Mouse (Mus musculus): Measurements from ENCODE around the gene Polr2a. TPM values are rescaled to one million over a fixed set of nuclear protein-coding genes. Genes with fewer than 3 reads are reported as not detected.
"Not testable (repeated sequence)": the region's sequence is repeated elsewhere in the genome, so short reads cannot be mapped to it uniquely, and the experiment has no call there.

Gene Polr2a
- total and polyA plus RNA-seq, 2 experiments from 2014 or later, result 6.6 to 13.4 TPM

GRCm38 (mm10) chr11:69754233-69754632 lies 4.2 kb downstream of the Polr2a start:
- ATAC-seq (ENCODE audit: insufficient read depth, low read depth) (no peak), DNase-seq (ENCODE audit: low spot score) (no peak)
- Histone ChIP-seq H3K27ac (ENCODE audit: low read depth) (no peak overlapping the region), H3K9ac (replicated peaks; ENCODE audit: low read depth, low read length) (no peak overlapping the region), H3K4me2 (ENCODE audit: low read depth, low read length) (no peak overlapping the region), H3K4me3 (ENCODE audit: low read depth, low read length) (no peak overlapping the region), H3K27me3 (ENCODE audit: control insufficient read depth, insufficient read depth, low read length) (no peaks in the 10 kb centered on the region), H3K4me1 (ENCODE audit: control insufficient read depth, insufficient read depth) (peaks cover 31% of the 10 kb centered on the region), H3K9me3 (replicated peaks; ENCODE audit: control insufficient read depth, low read length) (no peaks in the 10 kb centered on the region), H3K36me3 (replicated peaks; ENCODE audit: control insufficient read depth, insufficient read depth, low read length) (no peaks in the 10 kb centered on the region)
- TF ChIP-seq CTCF (IDR thresholded peaks at IDR 0.05; ENCODE audit: low read depth) (no peak), EP300 (IDR thresholded peaks at IDR 0.05; ENCODE audit: low read depth) (no peak)
- WGBS, result 78% methylated on average over 5 of the region's 5 CpGs

- Histone ChIP-seq H3K4me3 (ENCODE audit: low read depth, low read length) (no peak overlapping the region), H3K27ac (ENCODE audit: low read depth) (0 out of 2 replicates have a peak overlapping the region, but pooled peaks have one; percentile 9), H3K36me3 (replicated peaks; ENCODE audit: control insufficient read depth, insufficient read depth, low read length) (0 out of 2 replicates have a peak, but pooled peaks cover 7% of the 10 kb centered on the region), H3K9ac (replicated peaks; ENCODE audit: low read depth, low read length) (no peak overlapping the region), H3K27me3 (ENCODE audit: control insufficient read depth, insufficient read depth, low read length) (no peaks in the 10 kb centered on the region), H3K9me3 (replicated peaks; ENCODE audit: control insufficient read depth, low read length) (no peaks in the 10 kb centered on the region), H3K4me1 (ENCODE audit: control insufficient read depth, insufficient read depth) (peaks cover 31% of the 10 kb centered on the region), H3K4me2 (ENCODE audit: low read depth, low read length) (no peak overlapping the region)
- no peak for DNase-seq (ENCODE audit: low spot score)
- TF ChIP-seq CTCF (IDR thresholded peaks at IDR 0.05; ENCODE audit: low read depth), result no peak
- TF ChIP-seq EP300 (IDR thresholded peaks at IDR 0.05; ENCODE audit: low read depth), result no peak
- ATAC-seq (ENCODE audit: insufficient read depth, low read depth), result no peak
These were observed 5.8 kb downstream of the Polr2a start for GRCm38 (mm10) chr11:69752686-69753085.

- Histone ChIP-seq H3K27ac (ENCODE audit: low read depth) (0 out of 2 replicates have a peak overlapping the region, but pooled peaks have one; percentile 15), H3K9ac (replicated peaks; ENCODE audit: low read depth, low read length) (peak overlapping the region; percentile 25; the same call in 1 of the 2 replicates), H3K27me3 (ENCODE audit: control insufficient read depth, insufficient read depth, low read length) (no peaks in the 10 kb centered on the region), H3K4me3 (ENCODE audit: low read depth, low read length) (no peak overlapping the region), H3K9me3 (replicated peaks; ENCODE audit: control insufficient read depth, low read length) (no peaks in the 10 kb centered on the region), H3K36me3 (replicated peaks; ENCODE audit: control insufficient read depth, insufficient read depth, low read length) (peaks cover 15% of the 10 kb centered on the region), H3K4me2 (ENCODE audit: low read depth, low read length) (no peak overlapping the region), H3K4me1 (ENCODE audit: control insufficient read depth, insufficient read depth) (peaks cover 23% of the 10 kb centered on the region)
- TF ChIP-seq CTCF (IDR thresholded peaks at IDR 0.05; ENCODE audit: low read depth) (no peak), EP300 (IDR thresholded peaks at IDR 0.05; ENCODE audit: low read depth) (no peak)
- 24% methylated on average over 3 of the region's 3 CpGs for WGBS
- no peak for ATAC-seq (ENCODE audit: insufficient read depth, low read depth)
- no peak for DNase-seq (ENCODE audit: low spot score)
These were observed 6.8 kb downstream of the Polr2a start for GRCm38 (mm10) chr11:69751635-69752034.

- H3K4me2 ChIP-seq (ENCODE audit: low read depth, low read length); H3K4me3 ChIP-seq (ENCODE audit: low read depth, low read length); H3K9ac ChIP-seq (replicated peaks; ENCODE audit: low read depth, low read length); H3K4me1 ChIP-seq (ENCODE audit: control insufficient read depth, insufficient read depth); H3K27me3 ChIP-seq (ENCODE audit: control insufficient read depth, insufficient read depth, low read length); H3K9me3 ChIP-seq (replicated peaks; ENCODE audit: control insufficient read depth, low read length); DNase-seq (ENCODE audit: low spot score); ATAC-seq (ENCODE audit: insufficient read depth, low read depth); H3K27ac ChIP-seq (ENCODE audit: low read depth): not testable (repeated sequence)
- H3K36me3 ChIP-seq (replicated peaks; ENCODE audit: control insufficient read depth, insufficient read depth, low read length), result peaks cover 26% of the 10 kb centered on the region
- TF ChIP-seq CTCF (IDR thresholded peaks at IDR 0.05; ENCODE audit: low read depth), result peak; percentile 22; the same call in 1 of the 2 replicates
- 79% methylated on average over 2 of the region's 3 CpGs for WGBS
These were observed 27.0 kb downstream of the Polr2a start for GRCm38 (mm10) chr11:69731408-69731807.

- Histone ChIP-seq H3K36me3 (replicated peaks; ENCODE audit: control insufficient read depth, insufficient read depth, low read length) (peaks cover 3% of the 10 kb centered on the region), H3K4me2 (ENCODE audit: low read depth, low read length) (no peak overlapping the region), H3K27me3 (ENCODE audit: control insufficient read depth, insufficient read depth, low read length) (no peaks in the 10 kb centered on the region), H3K4me1 (ENCODE audit: control insufficient read depth, insufficient read depth) (no peaks in the 10 kb centered on the region), H3K9me3 (replicated peaks; ENCODE audit: control insufficient read depth, low read length) (no peaks in the 10 kb centered on the region), H3K27ac (ENCODE audit: low read depth) (no peak overlapping the region), H3K4me3 (ENCODE audit: low read depth, low read length) (no peak overlapping the region), H3K9ac (replicated peaks; ENCODE audit: low read depth, low read length) (no peak overlapping the region)
- 32% methylated on average over 3 of the region's 3 CpGs for WGBS
- DNase-seq (ENCODE audit: low spot score) (peak; percentile 10), ATAC-seq (ENCODE audit: insufficient read depth, low read depth) (no peak)
- TF ChIP-seq EP300 (IDR thresholded peaks at IDR 0.05; ENCODE audit: low read depth) (no peak), CTCF (IDR thresholded peaks at IDR 0.05; ENCODE audit: low read depth) (peak; percentile 37)
These were observed 29.4 kb downstream of the Polr2a start for GRCm38 (mm10) chr11:69729063-69729462.

- TF ChIP-seq EP300 (IDR thresholded peaks at IDR 0.05; ENCODE audit: low read depth) (no peak), CTCF (IDR thresholded peaks at IDR 0.05; ENCODE audit: low read depth) (no peak)
- Histone ChIP-seq H3K36me3 (replicated peaks; ENCODE audit: control insufficient read depth, insufficient read depth, low read length) (no peaks in the 10 kb centered on the region), H3K4me1 (ENCODE audit: control insufficient read depth, insufficient read depth) (no peaks in the 10 kb centered on the region), H3K9ac (replicated peaks; ENCODE audit: low read depth, low read length) (no peak overlapping the region), H3K4me2 (ENCODE audit: low read depth, low read length) (no peak overlapping the region), H3K27me3 (ENCODE audit: control insufficient read depth, insufficient read depth, low read length) (no peaks in the 10 kb centered on the region), H3K4me3 (ENCODE audit: low read depth, low read length) (no peak overlapping the region), H3K9me3 (replicated peaks; ENCODE audit: control insufficient read depth, low read length) (no peaks in the 10 kb centered on the region), H3K27ac (ENCODE audit: low read depth) (no peak overlapping the region)
- no peak for ATAC-seq (ENCODE audit: insufficient read depth, low read depth)
- WGBS, result 24% methylated on average over 5 of the region's 5 CpGs
- DNase-seq (ENCODE audit: low spot score), result no peak
These were observed 32.5 kb downstream of the Polr2a start for GRCm38 (mm10) chr11:69725951-69726350.
